ENCODE assay signal across 8 mouse cellular contexts in the genomic region with DNA sequence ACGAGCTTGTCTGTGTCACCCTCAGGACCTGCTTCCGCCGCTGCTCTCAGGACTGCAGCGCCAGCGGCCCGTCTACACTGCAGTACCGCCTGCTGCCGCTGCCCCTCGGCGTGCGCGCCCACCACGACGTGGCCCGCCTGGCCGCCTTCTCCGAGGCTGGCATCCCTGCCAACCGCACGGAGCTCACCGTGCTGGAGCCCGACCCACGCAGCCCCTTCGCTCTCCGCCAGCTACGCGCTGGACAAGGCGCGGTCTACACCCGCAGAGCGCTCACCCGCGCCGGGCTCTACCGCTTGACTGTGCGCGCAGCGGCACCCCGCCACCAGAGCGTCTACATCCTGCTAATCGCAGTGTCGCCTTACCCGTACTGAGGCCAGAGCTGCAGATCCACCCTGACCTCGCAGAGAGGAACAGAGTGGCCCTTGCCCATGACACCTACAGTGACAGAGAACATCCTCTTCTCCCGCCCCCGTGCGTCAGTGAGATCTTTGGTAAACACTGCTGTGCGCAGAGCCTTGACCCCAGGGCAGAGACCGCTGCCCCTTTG. TPM values are rescaled to one million over a fixed set of nuclear protein-coding genes. Genes with fewer than 3 reads are reported as not detected.
A peak's percentile ranks its signal among the peaks of the same experiment; 100 is the strongest.
DNase-seq lines count a peak whose midpoint lies in the region; ATAC-seq and TF ChIP-seq lines count a peak whose summit lies in the region.

No protein-coding gene starts in this region.

- ATAC-seq in embryonic facial prominence, embryonic 14.5 days (ENCODE audit: low read depth): no peak; the same call in 1 of the 2 replicates
- peak; percentile 21; the same call in 1 of the 2 replicates for ATAC-seq in intestine, embryonic 15.5 days
- ATAC-seq in liver, embryonic 15.5 days (ENCODE audit: insufficient read depth): peak; percentile 41
- ATAC-seq in neural tube, embryonic 12.5 days (ENCODE audit: low FRiP score, low read depth): peak; percentile 50; the same call in 1 of the 2 replicates

- peaks cover 78% of the 10 kb centered on the region for H3K27me3 ChIP-seq in E14TG2a.4 (ENCODE audit: insufficient read depth, low read length)
- peaks cover 29% of the 10 kb centered on the region for H3K27me3 ChIP-seq in embryonic facial prominence, embryonic 14.5 days (replicated peaks; ENCODE audit: control insufficient read depth, insufficient read depth, low read length)
- no peaks in the 10 kb centered on the region for H3K27me3 ChIP-seq in intestine, embryonic 15.5 days (replicated peaks)
- peaks cover 29% of the 10 kb centered on the region for H3K27me3 ChIP-seq in liver, embryonic 15.5 days
- H3K27me3 ChIP-seq in neural tube, embryonic 12.5 days (replicated peaks): peaks cover 66% of the 10 kb centered on the region

- peak; percentile 47 for DNase-seq in adrenal gland, adult 2 months
- no peak for DNase-seq in adrenal gland, adult 8-10 months
- DNase-seq in embryonic facial prominence, embryonic 14.5 days (ENCODE audit: low spot score): no peak
- DNase-seq in thymus, postnatal 4 days: peak; percentile 87

- peaks cover 5% of the 10 kb centered on the region for H3K36me3 ChIP-seq in E14TG2a.4 (ENCODE audit: insufficient read depth, low read length)
- H3K36me3 ChIP-seq in embryonic facial prominence, embryonic 14.5 days (ENCODE audit: control insufficient read depth, insufficient read depth, low read length): no peaks in the 10 kb centered on the region
- no peaks in the 10 kb centered on the region for H3K36me3 ChIP-seq in intestine, embryonic 15.5 days
- no peaks in the 10 kb centered on the region for H3K36me3 ChIP-seq in liver, embryonic 15.5 days (replicated peaks)
- H3K36me3 ChIP-seq in neural tube, embryonic 12.5 days: no peaks in the 10 kb centered on the region

- H3K9me3 ChIP-seq in E14TG2a.4 (ENCODE audit: low read length): no peaks in the 10 kb centered on the region
- H3K9me3 ChIP-seq in embryonic facial prominence, embryonic 14.5 days (ENCODE audit: control insufficient read depth, low read length): no peaks in the 10 kb centered on the region
- no peaks in the 10 kb centered on the region for H3K9me3 ChIP-seq in intestine, embryonic 15.5 days
- H3K9me3 ChIP-seq in liver, embryonic 15.5 days (replicated peaks): no peaks in the 10 kb centered on the region
- no peaks in the 10 kb centered on the region for H3K9me3 ChIP-seq in neural tube, embryonic 12.5 days

- peak overlapping the region; percentile 76 for H3K4me3 ChIP-seq in E14TG2a.4 (replicated peaks; ENCODE audit: low read length)
- H3K4me3 ChIP-seq in embryonic facial prominence, embryonic 14.5 days (ENCODE audit: low read depth, low read length): peak overlapping the region; percentile 44
- peak overlapping the region; percentile 44 for H3K4me3 ChIP-seq in intestine, embryonic 15.5 days (replicated peaks)
- peak overlapping the region; percentile 52 for H3K4me3 ChIP-seq in liver, embryonic 15.5 days (replicated peaks)
- H3K4me3 ChIP-seq in neural tube, embryonic 12.5 days: peak overlapping the region; percentile 35

- no peak overlapping the region for H3K27ac ChIP-seq in embryonic facial prominence, embryonic 14.5 days (replicated peaks; ENCODE audit: low read depth, low read length)
- peak overlapping the region; percentile 77 for H3K27ac ChIP-seq in intestine, embryonic 15.5 days
- peak overlapping the region; percentile 85 for H3K27ac ChIP-seq in liver, embryonic 15.5 days (replicated peaks)
- H3K27ac ChIP-seq in neural tube, embryonic 12.5 days: no peak overlapping the region

- WGBS in embryonic facial prominence, embryonic 14.5 days: 1% methylated on average over 40 of the region's 48 CpGs
- WGBS in intestine, embryonic 15.5 days: 3% methylated on average over 48 of the region's 48 CpGs
- 2% methylated on average over 48 of the region's 48 CpGs for WGBS in liver, embryonic 15.5 days (ENCODE audit: insufficient replicate concordance)
- WGBS in neural tube, embryonic 12.5 days: under 1% methylated on average over 48 of the region's 48 CpGs

- no peak for TF ChIP-seq CTCF in E14TG2a.4 (conservative IDR thresholded peaks at IDR 0.05; ENCODE audit: low read length)

- H3K9ac ChIP-seq in embryonic facial prominence, embryonic 14.5 days (ENCODE audit: low read depth, low read length): peak overlapping the region; percentile 64
- peak overlapping the region; percentile 58 for H3K9ac ChIP-seq in intestine, embryonic 15.5 days
- H3K9ac ChIP-seq in liver, embryonic 15.5 days: peak overlapping the region; percentile 42; the same call in 1 of the 2 replicates
- peak overlapping the region; percentile 59 for H3K9ac ChIP-seq in neural tube, embryonic 12.5 days

- H3K4me2 ChIP-seq in embryonic facial prominence, embryonic 14.5 days (ENCODE audit: low read depth, low read length): peak overlapping the region; percentile 82
- peak overlapping the region; percentile 92 for H3K4me2 ChIP-seq in intestine, embryonic 15.5 days (replicated peaks)
- H3K4me2 ChIP-seq in liver, embryonic 15.5 days: peak overlapping the region; percentile 62
- H3K4me2 ChIP-seq in neural tube, embryonic 12.5 days (replicated peaks): peak overlapping the region; percentile 75

- peaks cover 66% of the 10 kb centered on the region for H3K4me1 ChIP-seq in E14TG2a.4 (replicated peaks; ENCODE audit: low read depth, low read length)
- H3K4me1 ChIP-seq in embryonic facial prominence, embryonic 14.5 days (ENCODE audit: control insufficient read depth, insufficient read depth, low read length): peaks cover 7% of the 10 kb centered on the region; the same call in 1 of the 2 replicates
- H3K4me1 ChIP-seq in intestine, embryonic 15.5 days (replicated peaks): peaks cover 30% of the 10 kb centered on the region
- peaks cover 30% of the 10 kb centered on the region; the same call in 1 of the 2 replicates for H3K4me1 ChIP-seq in liver, embryonic 15.5 days (replicated peaks)
- H3K4me1 ChIP-seq in neural tube, embryonic 12.5 days: peaks cover 10% of the 10 kb centered on the region

RNA-seq across cellular contexts. Expression of gene Ass1, which starts 9.9 kb away (rescaled TPM):
- 10 to 100 TPM; 24.4 to 31.6 TPM for total RNA-seq in adrenal gland, adult 2 months (2021)
- 3.9 and 4.0 TPM in 2 replicates for polyA plus RNA-seq in adrenal gland, adult 2 months (2012; rRNA removed)
- total RNA-seq in adrenal gland, adult 8-10 months (2022): 10 to 100 TPM; 23.3 to 46.1 (median 34.9) TPM
- 24.1 and 25.4 TPM in 2 replicates for polyA plus RNA-seq in embryonic facial prominence, embryonic 14.5 days (2014; fragmentation: Nextera tagmentation; extraction: Ambion mirVana)
- polyA plus RNA-seq in intestine, embryonic 15.5 days (2015; fragmentation: Nextera tagmentation; extraction: Ambion mirVana): 176 and 244 TPM in 2 replicates
- polyA plus RNA-seq in liver, embryonic 15.5 days (2015; fragmentation: Nextera tagmentation; extraction: Ambion mirVana): 232 and 321 TPM in 2 replicates
- polyA plus RNA-seq in neural tube, embryonic 12.5 days (2016; fragmentation: Nextera tagmentation; extraction: Ambion mirVana): 27.3 and 33.0 TPM in 2 replicates

Comparison
In these comparisons a context has a peak if more than half of its experiments do, and no peak if none do; other contexts are left out.
1. DNase-seq: peak in adrenal gland, adult 2 months (single experiment) and thymus, postnatal 4 days (single experiment); none in adrenal gland, adult 8-10 months (single experiment) and embryonic facial prominence, embryonic 14.5 days (single experiment).
2. H3K27ac ChIP-seq: peak in intestine, embryonic 15.5 days (single experiment) and liver, embryonic 15.5 days (single experiment); none in embryonic facial prominence, embryonic 14.5 days (single experiment) and neural tube, embryonic 12.5 days (single experiment).
3. Peak in every context shown above with its lines, with median percentiles within 50 percentile points of each other: H3K4me3 ChIP-seq, H3K4me2 ChIP-seq and H3K9ac ChIP-seq.